Mouse (Mus musculus) c-Kit-negative CD71-positive TER-119-positive erythroid progenitor cells, embryonic 14.5 days (primary cell): ENCODE measurements around the gene Sh2d7.
A peak's percentile ranks its signal among the peaks of the same experiment; 100 is the strongest.
"Not testable (repeated sequence)": the region's sequence is repeated elsewhere in the genome, so short reads cannot be mapped to it uniquely, and the experiment has no call there.

ENCODE experiments used
- DNase-seq: peaks from one replicate; pipeline ENCODE4 v3.0.0-alpha.2; 2013; ENCODE audit warnings: low read depth, low spot score

Gene Sh2d7

GRCm38 (mm10) chr9:54544212-54544953, 5.6 kb downstream of the Sh2d7 start:
- DNase-seq = no peak

DNA sequence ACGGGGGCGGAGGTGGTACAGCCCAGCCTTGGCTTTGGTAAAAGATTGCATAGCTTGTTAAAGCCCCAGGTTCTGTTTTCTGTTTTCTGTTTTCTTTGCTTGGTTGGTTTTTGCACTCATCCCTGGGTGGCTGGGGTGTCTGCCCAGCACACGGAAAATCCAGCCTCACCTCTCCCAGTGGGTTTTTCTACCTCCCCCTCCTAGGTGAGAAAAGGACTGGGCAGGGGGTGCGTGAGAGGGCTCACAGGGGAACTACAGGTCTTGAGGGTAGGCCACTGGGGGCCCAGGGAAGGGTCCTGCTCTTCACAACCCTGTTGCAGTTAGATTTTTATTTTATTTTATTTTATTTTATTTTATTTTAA, 6.2 kb downstream of the Sh2d7 start:
- no peak for DNase-seq

GRCm38 (mm10) chr9:54547536-54547935, 8.8 kb downstream of the Sh2d7 start:
- peak; percentile 27 for DNase-seq

GRCm38 (mm10) chr9:54549433-54549832, 10.6 kb downstream of the Sh2d7 start:
- DNase-seq = no peak

- no peak for DNase-seq
Measured at GRCm38 (mm10) chr9:54552409-54552808, 13.6 kb downstream of the Sh2d7 start.

DNA sequence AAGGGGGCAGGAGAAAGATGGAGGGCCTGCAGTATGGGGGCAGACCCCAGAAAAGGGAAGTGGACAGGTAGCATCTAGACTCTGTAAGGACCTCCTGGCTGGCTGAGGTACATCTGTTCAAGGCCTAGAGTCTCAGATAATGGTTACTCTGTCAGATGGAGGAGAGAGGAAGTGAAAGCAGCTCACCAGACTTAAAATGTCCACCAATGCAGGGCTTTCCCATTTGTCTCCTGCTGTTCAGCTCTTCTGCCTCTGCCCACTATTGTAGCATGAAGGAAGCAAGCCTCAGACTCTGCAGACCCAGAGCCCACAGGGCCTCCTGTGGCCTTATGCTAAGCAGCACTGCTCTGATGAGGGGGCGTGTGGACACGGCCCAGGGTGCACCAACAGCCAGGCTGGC, 16.3 kb downstream of the Sh2d7 start:
- no peak for DNase-seq

DNA sequence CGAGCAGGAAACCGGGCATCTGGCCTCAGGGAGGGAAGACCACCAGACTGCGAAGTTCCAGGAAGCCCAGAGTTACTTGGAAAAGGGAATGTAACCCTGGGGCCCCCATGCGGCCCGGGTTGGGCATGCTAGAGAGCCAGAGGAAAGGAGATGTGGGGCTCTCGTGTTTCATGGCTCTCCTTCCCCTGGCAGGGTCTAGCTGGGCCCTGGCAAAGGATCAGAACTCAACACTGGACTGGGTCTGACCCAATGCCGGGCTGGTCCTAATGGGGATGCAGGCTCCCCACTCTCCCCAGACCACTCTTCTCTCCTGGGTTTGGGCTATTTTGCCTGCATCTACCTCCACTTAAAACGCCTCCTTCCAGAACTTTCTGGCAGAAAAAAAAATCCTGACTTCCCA, 19.9 kb downstream of the Sh2d7 start:
- DNase-seq = no peak

DNA sequence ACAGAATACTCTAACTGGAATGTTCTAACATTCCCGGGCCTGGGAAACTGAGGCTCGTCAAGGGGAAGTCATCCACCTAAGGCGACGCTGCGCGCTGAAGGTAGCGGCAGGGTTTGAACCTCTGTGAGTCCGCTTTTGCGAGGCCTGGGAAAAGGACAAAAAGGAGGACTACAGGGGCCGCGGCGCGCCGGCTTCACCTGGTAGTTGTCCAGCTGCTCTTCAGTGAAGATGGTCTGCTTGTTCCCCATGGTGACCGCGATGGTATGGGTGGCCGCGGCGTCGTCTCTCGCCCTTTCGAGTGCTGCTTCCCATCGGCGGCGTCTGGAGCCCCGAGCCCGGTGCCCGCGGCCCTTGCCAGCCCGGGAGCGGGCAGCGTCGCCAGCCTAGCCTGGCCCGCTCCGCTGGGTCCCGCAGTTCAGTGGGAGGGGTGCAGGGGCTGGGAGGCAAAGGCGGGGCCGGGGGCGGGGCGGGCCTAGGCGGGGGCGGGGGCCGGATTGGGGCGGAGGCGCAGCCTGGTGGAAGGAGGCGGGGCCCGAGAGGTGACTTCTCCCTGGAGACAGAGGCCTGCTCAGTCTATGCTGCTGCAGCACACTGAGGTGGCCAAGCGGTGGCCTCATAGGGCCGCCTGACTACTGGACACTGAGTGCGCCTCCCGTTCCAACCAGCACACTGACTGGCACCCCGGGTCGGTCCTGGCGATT, 21.1 kb downstream of the Sh2d7 start, which contains the start of gene Cib2:
Gene Cib2 (minus strand): TSS at position 448 of the 701 bp plus-strand sequence.
- peak; percentile 19 for DNase-seq

- no peak for DNase-seq
Measured at GRCm38 (mm10) chr9:54560831-54561601, 22.2 kb downstream of the Sh2d7 start.

DNA sequence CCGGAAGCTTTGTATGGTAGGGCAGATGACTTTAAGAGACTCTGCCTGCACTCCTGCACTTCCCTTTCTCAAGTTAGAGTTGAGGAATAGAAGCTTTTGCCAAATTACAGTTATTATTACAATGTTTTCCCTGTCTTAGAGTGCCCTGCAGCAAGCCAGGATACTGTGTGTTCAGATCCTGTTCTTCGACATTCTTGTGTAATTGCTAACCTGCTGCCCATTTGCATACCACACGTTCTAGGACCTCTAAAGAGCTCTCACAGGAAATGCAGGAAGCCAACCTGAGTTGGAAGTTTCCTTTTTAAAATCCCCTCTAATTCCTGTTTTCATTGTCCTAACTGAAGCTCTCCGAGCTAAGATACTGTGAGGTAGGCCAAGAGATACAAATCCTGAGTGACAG, 28.2 kb downstream of the Sh2d7 start:
- DNase-seq = no peak

- no peak for DNase-seq
Measured at GRCm38 (mm10) chr9:54568732-54569131, 29.9 kb downstream of the Sh2d7 start.

GRCm38 (mm10) chr9:54571130-54571839, 32.5 kb downstream of the Sh2d7 start:
- no peak for DNase-seq

- DNase-seq = no peak
Measured at GRCm38 (mm10) chr9:54583712-54584111, 44.9 kb downstream of the Sh2d7 start.

DNA sequence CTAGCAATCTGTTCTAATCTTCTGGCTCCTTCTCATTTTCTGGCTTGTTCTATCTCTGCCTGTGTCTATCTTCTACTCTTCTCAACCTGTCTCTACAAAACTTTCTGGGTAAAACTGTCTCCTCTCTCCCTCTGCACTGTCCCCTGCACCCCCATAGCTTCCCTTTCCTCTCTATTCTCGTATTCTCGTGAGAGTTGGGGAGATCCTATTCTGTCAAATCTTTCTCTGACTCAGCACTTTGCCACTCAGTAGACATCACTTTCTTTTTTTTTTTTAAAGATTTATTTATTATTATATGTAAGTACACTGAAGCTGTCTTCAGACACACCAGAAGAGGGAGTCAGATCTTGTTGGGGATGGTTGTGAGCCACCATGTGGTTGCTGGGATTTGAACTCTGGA, 45.3 kb downstream of the Sh2d7 start:
- not testable (repeated sequence) for DNase-seq

DNA sequence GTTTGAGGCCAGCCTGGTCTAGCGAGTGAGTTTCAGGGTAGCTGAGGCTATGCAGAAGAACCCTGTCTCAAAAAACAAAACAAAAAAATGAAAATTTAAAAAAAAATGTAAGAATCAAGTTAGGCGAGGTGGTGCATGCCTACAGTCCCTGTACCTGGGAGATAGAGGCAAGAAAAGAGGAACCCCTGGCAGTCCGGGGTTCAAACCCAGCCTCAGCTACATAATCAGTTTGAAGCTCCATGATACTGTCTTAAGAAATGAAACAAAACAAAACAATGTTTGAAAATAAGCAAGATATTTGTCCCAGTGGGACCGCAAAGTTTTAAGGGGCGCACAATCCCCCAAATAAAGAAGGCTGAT, 47.0 kb downstream of the Sh2d7 start:
- no peak for DNase-seq

DNA sequence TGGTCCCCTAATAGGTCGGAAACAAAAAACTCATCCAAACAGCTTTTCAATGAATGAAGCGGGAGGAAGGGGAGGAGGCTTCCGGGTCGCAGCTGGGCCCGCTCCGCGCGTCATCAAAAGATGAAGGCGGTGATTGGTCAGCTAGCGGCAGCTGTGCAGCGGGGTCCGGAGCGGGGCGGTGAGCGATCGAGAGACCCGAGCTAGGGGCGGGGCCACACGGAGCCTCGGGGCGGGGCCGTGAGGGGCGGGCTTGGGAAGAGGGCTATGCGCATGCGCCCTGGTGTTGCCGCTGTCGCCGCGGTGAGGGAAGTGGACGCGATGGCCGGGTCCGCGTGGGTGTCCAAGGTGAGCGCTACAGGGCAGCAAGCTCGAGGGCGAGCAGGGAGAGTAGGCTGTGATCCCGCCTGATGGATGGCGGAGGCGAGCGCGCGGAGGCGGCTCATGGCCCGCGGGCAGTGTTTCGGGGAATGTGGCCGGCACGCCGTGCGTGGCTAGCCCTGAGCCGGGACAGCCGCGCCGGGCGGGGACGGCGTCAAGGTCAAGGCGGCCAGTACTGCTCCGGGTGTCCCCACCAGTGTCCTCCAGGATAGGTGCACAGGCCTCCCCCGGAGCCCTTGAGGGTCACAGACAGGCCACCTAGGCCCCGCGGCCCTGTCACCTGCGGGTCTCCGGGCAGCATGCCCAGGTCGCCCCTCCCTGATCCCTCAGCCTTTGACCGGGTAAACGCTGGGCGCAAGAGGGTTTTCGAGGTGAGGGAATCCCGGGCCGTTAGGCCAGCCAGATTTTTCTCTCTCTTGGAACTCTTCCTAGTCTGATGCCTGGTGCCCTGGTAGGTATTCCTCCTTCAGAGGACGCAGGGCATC, 47.6 kb downstream of the Sh2d7 start, which contains the start of gene Idh3a:
Gene Idh3a (plus strand): TSS at position 136 of the 863 bp plus-strand sequence.
- DNase-seq = peak; percentile 89

- no peak for DNase-seq
Measured at GRCm38 (mm10) chr9:54587863-54588262, 49.1 kb downstream of the Sh2d7 start.

DNA sequence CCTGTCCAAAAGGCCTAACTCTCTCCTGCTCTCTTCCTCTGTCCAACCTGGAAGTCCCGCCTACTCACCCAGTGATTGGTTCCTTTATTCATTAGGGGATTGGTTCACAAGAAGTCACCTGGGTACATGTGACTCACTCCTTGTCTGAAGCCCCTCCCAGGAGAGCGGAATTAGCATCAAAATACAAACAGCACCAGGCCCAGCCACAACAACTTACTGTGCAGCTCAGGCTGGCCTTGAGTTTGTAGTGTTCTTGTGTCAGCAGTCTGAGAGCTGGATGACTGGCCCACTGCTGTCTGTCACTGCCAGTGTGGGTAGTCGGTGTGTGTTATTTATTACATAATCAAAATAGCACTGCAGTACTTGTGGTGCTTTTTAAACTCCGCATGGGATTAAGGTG, 54.9 kb downstream of the Sh2d7 start:
- not testable (repeated sequence) for DNase-seq
